Mouse (Mus musculus) lung, adult 2 months (tissue): Measurements from ENCODE around the gene Pigh. TPM values are rescaled to one million over a fixed set of nuclear protein-coding genes. Genes with fewer than 3 reads are reported as not detected.

Source experiments
- DNase-seq: peaks from one replicate; pipeline ENCODE4 v3.0.0; 2022
- H3K4me1 ChIP-seq: fragments of 200-500 bp; 2 replicates; pipeline ENCODE4 v1.6.1; 2011; ENCODE audit warnings: low read length; ENCODE audit not compliant: control insufficient read depth, insufficient read depth
- H3K4me3 ChIP-seq: fragments of 200-500 bp; replicated peaks from 2 replicates; pipeline ENCODE3; 2011; ENCODE audit warnings: low read depth, mild to moderate bottlenecking, control low read depth, low read length; ENCODE audit errors: extremely low read depth
- CTCF ChIP-seq: fragments of 200-500 bp; IDR thresholded peaks from 2 replicates; pipeline ENCODE4 v1.5.1; 2011; ENCODE audit warnings: mild to moderate bottlenecking, low read length, control low read depth; ENCODE audit not compliant: insufficient read depth
- POLR2A ChIP-seq: fragments of 200-500 bp; IDR thresholded peaks from 2 replicates; pipeline ENCODE4 v1.6.1; 2011; ENCODE audit warnings: low read depth, mild to moderate bottlenecking, control low read depth, low read length, borderline replicate concordance; ENCODE audit errors: extremely low read depth
- WGBS: fragments of 180-500 bp; shearing (Covaris S2); methylation state at CpG from one replicate; pipeline ENCODE4 v1.1.7; 2018; 5-methylcytosine and 5-hydroxymethylcytosine counted together
- polyA plus RNA-seq: library from polyadenylated mRNA; depleted of rRNA; stranded (reverse); fragments of >200 nt; gene quantifications from 2 replicates; pipeline ENCODE4 v1.2.3, GENCODE M21; 2012; rRNA removed

Pigh gene
- polyA plus RNA-seq, 1 experiment, result 12.9 TPM

- TF ChIP-seq CTCF, result no peak
- TF ChIP-seq POLR2A, result no peak
- no peak for DNase-seq
- 97% methylated on average over 2 of the region's 2 CpGs for WGBS
- Histone ChIP-seq H3K4me1 (peaks cover 12% of the 10 kb centered on the region), H3K4me3 (no peak overlapping the region)
Measured at GRCm38 (mm10) chr12:79034331-79034730, 55.1 kb downstream of the Pigh start.

Other genes starting within 250 kb of the Pigh start
- gene Atp6v1d, start 228.0 kb downstream of the Pigh start, polyA plus RNA-seq, result 5.9 and 15.5 TPM in 2 replicates
- gene Eif2s1, start 227.8 kb downstream of the Pigh start, polyA plus RNA-seq, result 5.8 and 8.6 TPM in 2 replicates
- gene Plek2, start 182.7 kb downstream of the Pigh start, polyA plus RNA-seq, result 0.35 and 1.4 TPM in 2 replicates
- gene Tmem229b, start 82.0 kb downstream of the Pigh start, polyA plus RNA-seq, result 15.4 and 18.6 TPM in 2 replicates
- gene Plekhh1, start 60.5 kb downstream of the Pigh start, polyA plus RNA-seq, result 8.9 and 9.3 TPM in 2 replicates
- 4.0 and 4.7 TPM in 2 replicates for gene Arg2, start 41.1 kb upstream of the Pigh start, polyA plus RNA-seq
- 43.6 and 49.2 TPM in 2 replicates for gene Vti1b, start 83.0 kb upstream of the Pigh start, polyA plus RNA-seq
- gene Rdh11, start 102.6 kb upstream of the Pigh start, polyA plus RNA-seq, result 7.0 and 10.0 TPM in 2 replicates
- gene Rdh12, start 119.3 kb upstream of the Pigh start, polyA plus RNA-seq, result 0.69 and 8.9 TPM in 2 replicates
- 20.1 and 21.7 TPM in 2 replicates for gene Zfyve26, start 206.7 kb upstream of the Pigh start, polyA plus RNA-seq
- gene Rad51b, start 207.6 kb upstream of the Pigh start, polyA plus RNA-seq, result 0.25 and 1.1 TPM in 2 replicates